Mouse (Mus musculus) cerebellum, adult 2 months (tissue): ENCODE measurements around the gene Prg2.

Experiments
- CTCF ChIP-seq: fragments of 200-500 bp; IDR thresholded peaks from 2 replicates; pipeline ENCODE4 v1.5.1; 2011; ENCODE audit warnings: low read depth, mild to moderate bottlenecking, control low read depth, low read length, moderate library complexity, borderline replicate concordance; ENCODE audit not compliant: insufficient read depth
- POLR2A ChIP-seq: fragments of 200-500 bp; IDR thresholded peaks from 2 replicates; pipeline ENCODE4 v1.6.1; 2011; ENCODE audit warnings: low read length, control low read depth, borderline replicate concordance; ENCODE audit not compliant: insufficient read depth

DNA sequence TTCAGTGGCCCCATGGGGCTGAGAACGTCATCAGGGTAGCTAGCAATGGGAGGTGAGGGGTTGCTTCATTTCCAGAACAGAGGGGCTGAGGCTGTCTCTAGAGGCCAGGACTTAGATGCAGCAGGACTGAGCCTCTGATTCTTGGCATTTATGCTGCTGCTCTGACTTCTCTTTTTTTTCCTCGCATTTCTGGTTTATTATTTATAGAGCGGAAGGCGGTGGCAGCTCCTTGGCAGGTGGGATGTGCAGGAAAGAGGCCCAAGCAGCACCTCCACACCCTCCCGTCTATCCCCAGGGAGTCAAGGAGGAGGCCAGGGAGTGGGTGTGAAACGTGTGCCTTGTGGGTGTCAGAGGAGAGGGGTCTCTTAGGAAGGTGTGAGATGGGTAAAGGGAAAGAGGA, 50.7 kb downstream of the Prg2 start:
- TF ChIP-seq CTCF (no peak), POLR2A (no peak)
